Mouse (Mus musculus): ENCODE data around the gene C9orf72. TPM values are rescaled to one million over a fixed set of nuclear protein-coding genes. Genes with fewer than 3 reads are reported as not detected.

The C9orf72 gene
- polyA plus RNA-seq, 1 experiment from 2014 or later: 11.3 TPM

GRCm38 (mm10) chr4:35172471-35172870 lies 53.5 kb downstream of the C9orf72 start:
- no peak overlapping the region for H3K4me3 ChIP-seq (ENCODE audit: low read depth, low read length)
- no peaks in the 10 kb centered on the region for H3K36me3 ChIP-seq (ENCODE audit: control insufficient read depth, insufficient read depth, low read length)
- H3K9me3 ChIP-seq (ENCODE audit: control insufficient read depth, low read length): no peaks in the 10 kb centered on the region
- H3K27ac ChIP-seq (replicated peaks; ENCODE audit: low read depth, low read length): no peak overlapping the region
- 92% methylated on average over 2 of the region's 2 CpGs for WGBS
- no peaks in the 10 kb centered on the region for H3K27me3 ChIP-seq (ENCODE audit: control insufficient read depth, insufficient read depth, low read length)
- H3K4me1 ChIP-seq (ENCODE audit: control insufficient read depth, insufficient read depth, low read length): no peaks in the 10 kb centered on the region
- ATAC-seq (ENCODE audit: insufficient number of reproducible peaks, low FRiP score, low TSS enrichment, low read depth) (no peak), DNase-seq (ENCODE audit: low spot score) (no peak)
- H3K9ac ChIP-seq (ENCODE audit: low read length): no peak overlapping the region
- no peak overlapping the region for H3K4me2 ChIP-seq (ENCODE audit: low read depth, severe bottlenecking)

- Histone ChIP-seq H3K27me3 (ENCODE audit: control insufficient read depth, insufficient read depth, low read length) (no peaks in the 10 kb centered on the region), H3K27ac (replicated peaks; ENCODE audit: low read depth, low read length) (no peak overlapping the region), H3K4me3 (ENCODE audit: low read depth, low read length) (no peak overlapping the region), H3K36me3 (ENCODE audit: control insufficient read depth, insufficient read depth, low read length) (no peaks in the 10 kb centered on the region), H3K9ac (ENCODE audit: low read length) (no peak overlapping the region), H3K4me1 (ENCODE audit: control insufficient read depth, insufficient read depth, low read length) (no peaks in the 10 kb centered on the region), H3K4me2 (ENCODE audit: low read depth, severe bottlenecking) (no peak overlapping the region), H3K9me3 (ENCODE audit: control insufficient read depth, low read length) (no peaks in the 10 kb centered on the region)
- 88% methylated on average over 13 of the region's 13 CpGs for WGBS
- no peak for DNase-seq (ENCODE audit: low spot score)
- no peak for ATAC-seq (ENCODE audit: insufficient number of reproducible peaks, low FRiP score, low TSS enrichment, low read depth)
Observed at GRCm38 (mm10) chr4:35169571-35170125, 56.3 kb downstream of the C9orf72 start.

DNA sequence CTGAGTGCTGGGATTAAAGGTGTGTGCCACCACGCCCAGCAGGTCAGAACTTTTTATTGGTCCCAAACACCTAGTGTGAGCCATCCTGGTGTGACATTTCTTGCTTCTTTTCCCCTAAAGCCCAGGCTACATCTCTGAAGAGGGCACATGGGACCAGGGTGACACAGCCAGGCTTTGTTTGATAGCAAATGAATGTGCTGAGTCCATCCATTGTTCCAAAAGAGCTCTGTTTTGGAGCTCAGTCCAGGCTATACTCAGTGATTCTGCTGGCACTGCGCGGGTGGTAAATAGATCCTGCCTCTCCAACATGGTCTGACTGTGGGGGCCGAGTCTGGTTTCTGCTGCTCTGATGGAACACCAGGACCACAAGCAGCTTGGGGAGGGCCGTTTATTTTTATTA lies 58.1 kb downstream of the C9orf72 start:
- Histone ChIP-seq H3K36me3 (ENCODE audit: control insufficient read depth, insufficient read depth, low read length) (no peaks in the 10 kb centered on the region), H3K27me3 (ENCODE audit: control insufficient read depth, insufficient read depth, low read length) (no peaks in the 10 kb centered on the region), H3K4me2 (ENCODE audit: low read depth, severe bottlenecking) (no peak overlapping the region), H3K9ac (ENCODE audit: low read length) (no peak overlapping the region), H3K4me1 (ENCODE audit: control insufficient read depth, insufficient read depth, low read length) (no peaks in the 10 kb centered on the region), H3K27ac (replicated peaks; ENCODE audit: low read depth, low read length) (no peak overlapping the region), H3K4me3 (ENCODE audit: low read depth, low read length) (no peak overlapping the region), H3K9me3 (ENCODE audit: control insufficient read depth, low read length) (no peaks in the 10 kb centered on the region)
- ATAC-seq (ENCODE audit: insufficient number of reproducible peaks, low FRiP score, low TSS enrichment, low read depth) (0 out of 2 replicates have a peak, but pooled peaks have one; percentile 39), DNase-seq (ENCODE audit: low spot score) (no peak)
- 68% methylated on average over 5 of the region's 5 CpGs for WGBS

GRCm38 (mm10) chr4:35165947-35166346 lies 60.0 kb downstream of the C9orf72 start:
- Histone ChIP-seq H3K36me3 (ENCODE audit: control insufficient read depth, insufficient read depth, low read length) (no peaks in the 10 kb centered on the region), H3K4me3 (ENCODE audit: low read depth, low read length) (no peak overlapping the region), H3K4me1 (ENCODE audit: control insufficient read depth, insufficient read depth, low read length) (no peaks in the 10 kb centered on the region), H3K27me3 (ENCODE audit: control insufficient read depth, insufficient read depth, low read length) (no peaks in the 10 kb centered on the region), H3K9me3 (ENCODE audit: control insufficient read depth, low read length) (no peaks in the 10 kb centered on the region), H3K9ac (ENCODE audit: low read length) (no peak overlapping the region), H3K27ac (replicated peaks; ENCODE audit: low read depth, low read length) (no peak overlapping the region), H3K4me2 (ENCODE audit: low read depth, severe bottlenecking) (no peak overlapping the region)
- DNase-seq (ENCODE audit: low spot score) (no peak), ATAC-seq (ENCODE audit: insufficient number of reproducible peaks, low FRiP score, low TSS enrichment, low read depth) (no peak)
- 81% methylated on average over 3 of the region's 3 CpGs for WGBS

GRCm38 (mm10) chr4:35165275-35165674 lies 60.7 kb downstream of the C9orf72 start:
- no peak overlapping the region for H3K4me3 ChIP-seq (ENCODE audit: low read depth, low read length)
- WGBS: 89% methylated on average over 2 of the region's 2 CpGs
- ATAC-seq (ENCODE audit: insufficient number of reproducible peaks, low FRiP score, low TSS enrichment, low read depth): no peak
- no peak for DNase-seq (ENCODE audit: low spot score)
- no peaks in the 10 kb centered on the region for H3K27me3 ChIP-seq (ENCODE audit: control insufficient read depth, insufficient read depth, low read length)
- H3K36me3 ChIP-seq (ENCODE audit: control insufficient read depth, insufficient read depth, low read length): no peaks in the 10 kb centered on the region
- no peak overlapping the region for H3K9ac ChIP-seq (ENCODE audit: low read length)
- H3K27ac ChIP-seq (replicated peaks; ENCODE audit: low read depth, low read length): no peak overlapping the region
- H3K4me1 ChIP-seq (ENCODE audit: control insufficient read depth, insufficient read depth, low read length): no peaks in the 10 kb centered on the region
- H3K4me2 ChIP-seq (ENCODE audit: low read depth, severe bottlenecking): no peak overlapping the region
- H3K9me3 ChIP-seq (ENCODE audit: control insufficient read depth, low read length): no peaks in the 10 kb centered on the region

- Histone ChIP-seq H3K9me3 (ENCODE audit: control insufficient read depth, low read length) (no peaks in the 10 kb centered on the region), H3K4me3 (ENCODE audit: low read depth, low read length) (no peak overlapping the region), H3K36me3 (ENCODE audit: control insufficient read depth, insufficient read depth, low read length) (no peaks in the 10 kb centered on the region), H3K4me2 (ENCODE audit: low read depth, severe bottlenecking) (no peak overlapping the region), H3K4me1 (ENCODE audit: control insufficient read depth, insufficient read depth, low read length) (0 out of 2 replicates have a peak, but pooled peaks cover 2% of the 10 kb centered on the region), H3K27ac (replicated peaks; ENCODE audit: low read depth, low read length) (no peak overlapping the region), H3K27me3 (ENCODE audit: control insufficient read depth, insufficient read depth, low read length) (no peaks in the 10 kb centered on the region), H3K9ac (ENCODE audit: low read length) (no peak overlapping the region)
- 66% methylated on average over 11 of the region's 11 CpGs for WGBS
- DNase-seq (ENCODE audit: low spot score) (no peak), ATAC-seq (ENCODE audit: insufficient number of reproducible peaks, low FRiP score, low TSS enrichment, low read depth) (no peak)
Observed at GRCm38 (mm10) chr4:35157815-35158214, 68.2 kb downstream of the C9orf72 start.

- Histone ChIP-seq H3K4me1 (ENCODE audit: control insufficient read depth, insufficient read depth, low read length) (0 out of 2 replicates have a peak, but pooled peaks cover 2% of the 10 kb centered on the region), H3K9ac (ENCODE audit: low read length) (peak within 1 kb of the TSS; percentile 72), H3K27ac (replicated peaks; ENCODE audit: low read depth, low read length) (peak within 1 kb of the TSS; percentile 81), H3K4me2 (ENCODE audit: low read depth, severe bottlenecking) (peak within 1 kb of the TSS; percentile 89), H3K36me3 (ENCODE audit: control insufficient read depth, insufficient read depth, low read length) (no peaks in the 10 kb centered on the region), H3K27me3 (ENCODE audit: control insufficient read depth, insufficient read depth, low read length) (no peaks in the 10 kb centered on the region), H3K9me3 (ENCODE audit: control insufficient read depth, low read length) (no peaks in the 10 kb centered on the region), H3K4me3 (ENCODE audit: low read depth, low read length) (peak within 1 kb of the TSS; percentile 64)
- DNase-seq (ENCODE audit: low spot score) (peak; percentile 94), ATAC-seq (ENCODE audit: insufficient number of reproducible peaks, low FRiP score, low TSS enrichment, low read depth) (peak; percentile 82)
- WGBS: under 1% methylated on average over 50 of the region's 50 CpGs
Observed at GRCm38 (mm10) chr4:35156751-35157611, 69.0 kb downstream of the C9orf72 start, which contains the start of gene Mob3b. Gene Mob3b, minus strand, starts transcription at chr4:35157484.

GRCm38 (mm10) chr4:35156149-35156611 lies 69.8 kb downstream of the C9orf72 start:
- Histone ChIP-seq H3K36me3 (ENCODE audit: control insufficient read depth, insufficient read depth, low read length) (no peaks in the 10 kb centered on the region), H3K4me2 (ENCODE audit: low read depth, severe bottlenecking) (peak overlapping the region; percentile 89), H3K4me1 (ENCODE audit: control insufficient read depth, insufficient read depth, low read length) (0 out of 2 replicates have a peak, but pooled peaks cover 2% of the 10 kb centered on the region), H3K27me3 (ENCODE audit: control insufficient read depth, insufficient read depth, low read length) (no peaks in the 10 kb centered on the region), H3K4me3 (ENCODE audit: low read depth, low read length) (peak overlapping the region; percentile 64), H3K9me3 (ENCODE audit: control insufficient read depth, low read length) (no peaks in the 10 kb centered on the region), H3K9ac (ENCODE audit: low read length) (peak overlapping the region; percentile 72), H3K27ac (replicated peaks; ENCODE audit: low read depth, low read length) (peak overlapping the region; percentile 81)
- peak; percentile 78 for DNase-seq (ENCODE audit: low spot score)
- peak; percentile 84 for ATAC-seq (ENCODE audit: insufficient number of reproducible peaks, low FRiP score, low TSS enrichment, low read depth)
- WGBS: under 1% methylated on average over 26 of the region's 26 CpGs

All from limb, embryonic 11.5 days (tissue).